Mouse (Mus musculus): ENCODE results near the gene Adgra1. TPM values are rescaled to one million over a fixed set of nuclear protein-coding genes. Genes with fewer than 3 reads are reported as not detected.

The Adgra1 gene
- 0.70 and 0.76 TPM in 2 replicates for polyA plus RNA-seq (2015; fragmentation: Nextera tagmentation; extraction: Ambion mirVana)

DNA sequence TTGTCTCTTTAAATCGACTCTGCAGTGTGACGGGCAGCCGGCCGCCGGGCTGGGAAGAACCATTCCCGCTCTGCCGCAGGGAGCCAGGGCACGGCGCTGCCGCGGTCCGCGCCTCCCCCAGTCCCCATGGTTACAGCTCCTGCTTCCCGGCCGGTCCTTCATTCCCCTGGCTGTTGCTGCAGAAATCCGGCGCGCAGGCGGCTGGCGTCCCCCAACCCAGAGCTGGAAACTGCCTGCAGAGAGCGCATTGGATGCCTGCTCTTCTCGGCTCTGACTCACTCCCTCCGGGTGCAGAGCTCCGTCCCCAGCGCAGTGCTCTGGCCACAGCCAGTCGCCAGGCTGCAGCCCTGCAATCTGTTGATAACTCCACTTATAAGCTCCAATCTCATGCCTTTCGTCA, at the start of gene Adgra1:
Gene Adgra1, plus strand, starts transcription at position 139 of the 400 bp plus-strand sequence.
- H3K9ac ChIP-seq: no peak within 1 kb of the TSS
- no peaks in the 10 kb centered on the region for H3K36me3 ChIP-seq
- WGBS: under 1% methylated on average over 27 of the region's 27 CpGs
- H3K9me3 ChIP-seq: no peaks in the 10 kb centered on the region
- peaks cover 7% of the 10 kb centered on the region for H3K4me1 ChIP-seq
- H3K27ac ChIP-seq: no peak within 1 kb of the TSS
- ATAC-seq (ENCODE audit: insufficient number of reproducible peaks, low FRiP score, low TSS enrichment, low read depth): no peak; the same call in 1 of the 2 replicates
- H3K4me2 ChIP-seq: peak within 1 kb of the TSS; percentile 46
- H3K27me3 ChIP-seq: peaks cover 38% of the 10 kb centered on the region
- H3K4me3 ChIP-seq: peak within 1 kb of the TSS; percentile 18

GRCm38 (mm10) chr7:139787382-139787781, 46.6 kb upstream of the Adgra1 start:
- Histone ChIP-seq H3K4me3 (no peak overlapping the region), H3K4me1 (no peaks in the 10 kb centered on the region), H3K9ac (no peak overlapping the region), H3K27me3 (no peaks in the 10 kb centered on the region), H3K27ac (no peak overlapping the region), H3K4me2 (no peak overlapping the region), H3K36me3 (no peaks in the 10 kb centered on the region), H3K9me3 (no peaks in the 10 kb centered on the region)
- no peak for ATAC-seq (ENCODE audit: insufficient number of reproducible peaks, low FRiP score, low TSS enrichment, low read depth)
- WGBS: 74% methylated on average over 2 of the region's 2 CpGs

DNA sequence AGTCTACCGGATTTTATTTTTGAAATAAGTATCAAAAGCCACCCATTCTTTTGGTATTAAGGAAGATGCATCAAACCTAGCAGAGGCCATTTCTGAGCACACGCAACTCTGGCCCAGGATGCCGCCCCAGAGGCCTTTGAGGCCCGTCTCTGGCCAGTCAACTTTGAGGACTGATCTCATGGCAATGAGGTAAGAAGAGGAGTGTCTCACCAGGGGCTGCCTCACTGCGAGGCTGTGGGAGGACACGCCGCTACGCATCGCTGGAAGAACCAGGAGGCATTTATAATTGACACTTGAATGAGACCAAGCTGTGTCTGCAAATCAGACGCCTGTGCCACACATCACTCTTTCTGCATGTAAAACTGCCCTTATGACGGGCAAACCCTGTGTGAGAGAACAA, 45.0 kb upstream of the Adgra1 start:
- no peak overlapping the region for H3K27ac ChIP-seq
- no peak overlapping the region for H3K4me3 ChIP-seq
- H3K36me3 ChIP-seq: no peaks in the 10 kb centered on the region
- no peak for ATAC-seq (ENCODE audit: insufficient number of reproducible peaks, low FRiP score, low TSS enrichment, low read depth)
- 88% methylated on average over 11 of the region's 11 CpGs for WGBS
- H3K4me2 ChIP-seq: no peak overlapping the region
- no peaks in the 10 kb centered on the region for H3K4me1 ChIP-seq
- no peaks in the 10 kb centered on the region for H3K9me3 ChIP-seq
- no peak overlapping the region for H3K9ac ChIP-seq
- no peaks in the 10 kb centered on the region for H3K27me3 ChIP-seq

GRCm38 (mm10) chr7:139789718-139790117, 44.3 kb upstream of the Adgra1 start:
- ATAC-seq (ENCODE audit: insufficient number of reproducible peaks, low FRiP score, low TSS enrichment, low read depth): no peak
- Histone ChIP-seq H3K27me3 (no peaks in the 10 kb centered on the region), H3K4me2 (no peak overlapping the region), H3K36me3 (no peaks in the 10 kb centered on the region), H3K4me3 (no peak overlapping the region), H3K9ac (no peak overlapping the region), H3K27ac (no peak overlapping the region), H3K4me1 (no peaks in the 10 kb centered on the region), H3K9me3 (no peaks in the 10 kb centered on the region)
- WGBS: 63% methylated on average over 4 of the region's 4 CpGs

DNA sequence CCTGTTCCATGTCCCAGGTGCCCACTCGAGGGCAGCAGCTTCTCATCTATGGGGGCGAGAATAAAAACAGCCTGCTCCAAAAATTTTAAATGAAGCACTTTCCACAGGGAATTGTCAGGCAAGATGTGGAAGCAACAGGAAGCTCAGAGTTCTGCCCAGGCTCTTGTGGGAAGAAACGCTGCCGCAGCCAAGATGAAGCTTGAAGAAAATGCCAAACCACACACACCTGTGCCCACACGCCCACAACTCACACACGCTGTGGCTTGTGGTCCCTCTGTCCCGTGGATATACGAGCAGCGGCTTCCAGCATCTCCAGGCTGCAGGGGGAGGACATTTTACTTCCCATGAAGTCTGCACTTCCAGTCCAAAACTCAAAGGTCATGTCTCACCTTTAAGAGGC, 42.4 kb upstream of the Adgra1 start:
- Histone ChIP-seq H3K4me2 (no peak overlapping the region), H3K36me3 (no peaks in the 10 kb centered on the region), H3K9me3 (no peaks in the 10 kb centered on the region), H3K4me3 (no peak overlapping the region), H3K27me3 (no peaks in the 10 kb centered on the region), H3K9ac (no peak overlapping the region), H3K4me1 (no peaks in the 10 kb centered on the region), H3K27ac (no peak overlapping the region)
- no peak for ATAC-seq (ENCODE audit: insufficient number of reproducible peaks, low FRiP score, low TSS enrichment, low read depth)
- WGBS: 56% methylated on average over 9 of the region's 9 CpGs

- no peak overlapping the region for H3K9ac ChIP-seq
- H3K4me2 ChIP-seq: no peak overlapping the region
- 80% methylated on average over 9 of the region's 9 CpGs for whole genome bisulfite sequencing
- H3K27ac ChIP-seq: no peak overlapping the region
- no peak overlapping the region for H3K4me3 ChIP-seq
- H3K9me3 ChIP-seq: no peaks in the 10 kb centered on the region
- no peaks in the 10 kb centered on the region for H3K36me3 ChIP-seq
- no peak for ATAC-seq (ENCODE audit: insufficient number of reproducible peaks, low FRiP score, low TSS enrichment, low read depth)
- H3K27me3 ChIP-seq: no peaks in the 10 kb centered on the region
- H3K4me1 ChIP-seq: 0 out of 2 replicates have a peak, but pooled peaks cover 2% of the 10 kb centered on the region
Observed at GRCm38 (mm10) chr7:139795004-139795605, 38.9 kb upstream of the Adgra1 start.

- Histone ChIP-seq H3K27me3 (no peaks in the 10 kb centered on the region), H3K4me2 (no peak overlapping the region), H3K4me1 (0 out of 2 replicates have a peak, but pooled peaks cover 2% of the 10 kb centered on the region), H3K9me3 (no peaks in the 10 kb centered on the region), H3K36me3 (no peaks in the 10 kb centered on the region), H3K9ac (no peak overlapping the region), H3K27ac (no peak overlapping the region), H3K4me3 (no peak overlapping the region)
- 68% methylated on average over 9 of the region's 9 CpGs for WGBS
- ATAC-seq (ENCODE audit: insufficient number of reproducible peaks, low FRiP score, low TSS enrichment, low read depth): 0 out of 2 replicates have a peak, but pooled peaks have one; percentile 32
Observed at GRCm38 (mm10) chr7:139797186-139798109, 36.5 kb upstream of the Adgra1 start.

GRCm38 (mm10) chr7:139806175-139806601, 27.8 kb upstream of the Adgra1 start:
- no peak for ATAC-seq (ENCODE audit: insufficient number of reproducible peaks, low FRiP score, low TSS enrichment, low read depth)
- Histone ChIP-seq H3K4me1 (no peaks in the 10 kb centered on the region), H3K9me3 (no peaks in the 10 kb centered on the region)

DNA sequence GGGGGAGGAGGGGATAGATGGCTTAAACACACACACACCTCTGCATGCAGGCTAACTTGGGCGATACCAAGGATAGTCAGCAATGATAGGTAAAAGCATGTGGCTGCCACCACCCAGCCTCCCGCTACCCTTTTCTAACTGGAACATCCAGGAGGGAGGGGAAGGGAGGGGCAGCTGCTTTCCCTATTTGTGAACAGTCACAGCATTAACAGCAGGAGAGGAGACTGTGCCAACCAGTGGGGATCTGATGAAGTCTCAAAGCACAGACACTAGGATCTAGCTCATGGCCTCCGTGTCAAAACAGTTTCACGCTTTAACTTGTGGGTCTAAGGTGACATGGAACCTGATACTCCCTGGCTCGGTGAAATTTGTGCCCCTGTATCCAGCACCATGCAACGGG, 23.9 kb upstream of the Adgra1 start:
- ATAC-seq (ENCODE audit: insufficient number of reproducible peaks, low FRiP score, low TSS enrichment, low read depth): no peak
- Histone ChIP-seq H3K9ac (no peak overlapping the region), H3K4me2 (no peak overlapping the region), H3K4me3 (no peak overlapping the region), H3K4me1 (no peaks in the 10 kb centered on the region), H3K36me3 (no peaks in the 10 kb centered on the region), H3K27ac (no peak overlapping the region), H3K9me3 (no peaks in the 10 kb centered on the region), H3K27me3 (no peaks in the 10 kb centered on the region; the same call in 1 of the 2 replicates)
- 62% methylated on average over 6 of the region's 6 CpGs for WGBS

More at GRCm38 (mm10) chr7:139806175-139806601, 27.8 kb upstream of the Adgra1 start:
- H3K9ac ChIP-seq: no peak overlapping the region
- 52% methylated on average over 8 of the region's 8 CpGs for WGBS
- no peak overlapping the region for H3K27ac ChIP-seq
- no peaks in the 10 kb centered on the region for H3K36me3 ChIP-seq
- H3K4me3 ChIP-seq: no peak overlapping the region
- no peaks in the 10 kb centered on the region; the same call in 1 of the 2 replicates for H3K27me3 ChIP-seq
- no peak overlapping the region for H3K4me2 ChIP-seq

DNA sequence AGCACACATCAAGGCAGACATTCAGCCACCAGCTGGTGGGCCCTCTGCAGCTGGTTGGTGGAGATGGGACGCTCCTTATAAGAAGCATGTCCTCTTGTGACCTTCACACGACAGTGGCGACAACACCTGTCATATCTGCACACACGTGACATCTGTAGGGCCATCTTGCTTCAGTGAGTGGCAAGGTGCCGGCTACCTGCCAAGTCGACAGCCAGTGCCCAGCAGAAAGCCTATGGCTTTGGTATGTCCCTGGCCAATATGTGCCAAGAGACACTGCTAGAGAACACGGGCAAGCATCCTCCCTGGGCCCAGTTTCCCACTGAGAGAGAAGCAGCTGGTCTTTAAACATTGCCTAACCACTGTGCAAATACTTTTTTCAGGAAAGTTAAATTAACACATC, 22.3 kb upstream of the Adgra1 start:
- no peak for ATAC-seq (ENCODE audit: insufficient number of reproducible peaks, low FRiP score, low TSS enrichment, low read depth)
- H3K27me3 ChIP-seq: no peaks in the 10 kb centered on the region; the same call in 1 of the 2 replicates
- 87% methylated on average over 7 of the region's 7 CpGs for WGBS
- H3K4me3 ChIP-seq: no peak overlapping the region
- no peaks in the 10 kb centered on the region for H3K9me3 ChIP-seq
- no peak overlapping the region for H3K9ac ChIP-seq
- H3K4me2 ChIP-seq: no peak overlapping the region
- H3K36me3 ChIP-seq: no peaks in the 10 kb centered on the region
- no peak overlapping the region for H3K27ac ChIP-seq
- no peaks in the 10 kb centered on the region for H3K4me1 ChIP-seq

DNA sequence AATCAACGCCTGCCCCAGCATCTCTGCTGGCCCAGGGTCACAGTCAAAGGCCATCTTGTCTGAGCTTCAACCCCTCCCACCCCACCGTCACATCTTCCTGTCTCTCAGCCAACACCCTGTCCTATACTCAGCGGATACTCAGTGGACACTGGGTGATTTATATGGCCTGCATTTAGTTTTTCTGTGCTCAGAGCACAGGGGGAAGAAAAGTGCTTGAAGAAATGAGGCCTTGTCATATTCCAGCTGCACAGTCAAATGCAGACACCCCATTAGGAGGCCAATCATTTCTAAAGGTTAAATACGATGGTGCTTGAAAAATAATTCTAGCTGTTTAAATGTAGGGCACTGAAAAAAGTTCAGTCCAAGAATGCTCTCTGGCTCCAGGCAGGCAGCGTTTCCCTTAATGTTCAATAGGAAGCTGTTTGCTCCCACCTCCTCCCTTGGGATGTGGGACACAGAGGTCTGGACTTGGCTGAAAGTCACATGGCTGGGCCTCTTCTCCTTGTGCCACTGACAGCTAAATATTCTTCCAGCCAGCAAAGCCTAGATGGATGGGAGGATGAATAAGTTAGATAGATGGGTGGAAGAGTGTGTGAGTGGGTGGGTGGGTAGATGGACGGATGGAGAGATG, 20.3 kb upstream of the Adgra1 start:
- Histone ChIP-seq H3K27ac (no peak overlapping the region), H3K4me3 (no peak overlapping the region), H3K9me3 (no peaks in the 10 kb centered on the region), H3K9ac (no peak overlapping the region), H3K27me3 (no peaks in the 10 kb centered on the region; the same call in 1 of the 2 replicates), H3K4me1 (no peaks in the 10 kb centered on the region), H3K36me3 (no peaks in the 10 kb centered on the region), H3K4me2 (no peak overlapping the region)
- no peak for ATAC-seq (ENCODE audit: insufficient number of reproducible peaks, low FRiP score, low TSS enrichment, low read depth)
- 87% methylated on average over 6 of the region's 6 CpGs for WGBS

Data from limb, embryonic 15.5 days (tissue).